Mouse (Mus musculus) heart, postnatal 14 days (tissue): ENCODE data around the gene Vmn1r47. TPM values are rescaled to one million over a fixed set of nuclear protein-coding genes. Genes with fewer than 3 reads are reported as not detected.
"Not testable (repeated sequence)": the region's sequence is repeated elsewhere in the genome, so short reads cannot be mapped to it uniquely, and the experiment has no call there.

Experiments
- DNase-seq, 2 experiments: peaks; one replicate each; pipeline ENCODE4 v3.0.0; 2021 to 2022
- intact Hi-C: fragments of 180-260 bp; cut with DNase I; formaldehyde crosslinking; loops from one replicate; pipeline ENCODE4 v1.15.1; 2025
- long read RNA-seq, 2 experiments: library from polyadenylated mRNA; stranded (forward); transcript quantifications; one replicate each; pipeline ENCODE4 v2.0.0; 2021
- total RNA-seq, 2 experiments: library from RNA; stranded (reverse); gene quantifications; 2 replicates each; pipeline ENCODE4 v1.2.3; 2021

The Vmn1r47 gene
- total RNA-seq = not detected
- long read RNA-seq, experiment 1 = 0 reads
- long read RNA-seq, experiment 2 = 0 reads

DNA sequence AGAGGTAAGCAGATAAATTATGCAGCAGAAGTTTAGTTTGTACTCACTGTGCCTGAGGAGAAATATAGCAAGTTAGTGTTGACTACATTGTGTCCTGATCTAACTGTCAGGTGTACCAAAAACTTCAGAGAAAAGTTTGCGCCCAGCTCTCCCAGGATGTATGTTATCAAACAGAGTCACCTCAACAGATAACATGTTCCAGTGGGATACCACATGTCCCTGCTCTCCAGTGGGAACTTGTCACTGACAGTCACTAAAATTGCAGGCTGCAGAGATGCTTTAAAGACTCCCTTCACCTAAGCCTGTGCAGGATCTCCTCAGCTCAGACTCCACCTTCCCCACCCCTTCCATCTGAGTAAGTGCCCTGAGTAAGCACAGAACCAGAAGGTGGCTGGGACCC is at the start of gene Vmn1r47:
Gene Vmn1r47 (plus strand): TSS at position 301 of the 400 bp plus-strand sequence.
- intact Hi-C loops, DNase-seq: not testable (repeated sequence)

DNA sequence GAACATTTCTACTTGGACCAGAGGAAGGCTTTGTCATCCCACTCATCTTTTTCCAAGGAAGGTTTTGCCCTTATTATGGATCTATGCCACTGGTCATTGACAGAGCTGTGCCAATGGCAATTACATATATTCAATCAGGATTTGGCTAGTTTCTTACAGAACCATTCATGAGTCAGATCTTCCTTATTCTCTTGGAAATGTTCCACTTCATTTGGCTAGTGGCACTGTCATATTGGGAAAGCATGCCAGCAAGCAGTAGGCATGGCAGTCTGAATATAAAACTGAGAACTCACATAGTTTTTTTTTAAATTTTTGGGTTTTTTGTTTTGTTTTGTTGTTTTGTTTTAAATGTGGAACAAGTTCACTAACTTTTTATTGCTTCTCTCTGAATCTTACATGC is 49.6 kb upstream of the Vmn1r47 start:
- no peak for DNase-seq
- intact Hi-C loops = no loop called here

DNA sequence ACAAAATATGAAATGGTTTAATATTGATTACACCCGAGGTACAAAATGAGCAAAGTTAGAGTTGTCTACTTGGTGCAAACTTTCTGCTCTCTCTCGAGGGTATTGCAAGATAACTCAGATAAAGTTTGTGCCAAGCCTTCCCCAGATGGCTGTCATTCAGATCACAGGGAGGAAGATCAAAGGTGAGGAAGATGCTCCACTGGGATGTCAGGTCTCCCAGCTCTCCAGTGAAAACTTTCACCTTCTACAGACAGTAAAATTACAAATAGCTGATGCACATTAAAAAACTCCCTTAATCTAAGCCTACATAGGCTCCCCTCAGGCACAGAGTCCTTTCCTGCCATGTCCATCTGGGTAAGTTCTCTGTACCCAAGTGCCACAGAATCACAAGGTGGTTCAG is 46.9 kb upstream of the Vmn1r47 start, which contains the start of gene Vmn1r46:
Gene Vmn1r46 (plus strand): TSS at position 301 of the 400 bp plus-strand sequence.
- intact Hi-C loops = no loop called here
- no peak for DNase-seq

GRCm38 (mm10) chr6:89985989-89986388 is 30.0 kb upstream of the Vmn1r47 start:
- intact Hi-C loops = no loop called here
- DNase-seq = no peak

GRCm38 (mm10) chr6:90036741-90037140 is 20.8 kb downstream of the Vmn1r47 start, which contains the start of gene Vmn1r48:
TSS of gene Vmn1r48 (minus strand) at chr6:90036841.
- intact Hi-C loops, DNase-seq: not testable (repeated sequence)

Other genes starting within 250 kb of the Vmn1r47 start
- not detected for gene Vmn1r42, start 139.7 kb upstream of the Vmn1r47 start, total RNA-seq
- not detected for gene Vmn1r43, start 139.7 kb upstream of the Vmn1r47 start, total RNA-seq
- gene Vmn1r44, start 132.5 kb upstream of the Vmn1r47 start, total RNA-seq = not detected
- not detected for gene Vmn1r45, start 75.5 kb upstream of the Vmn1r47 start, total RNA-seq
- not detected for gene Vmn1r46, start 46.8 kb upstream of the Vmn1r47 start, total RNA-seq
- gene Vmn1r48, start 20.7 kb downstream of the Vmn1r47 start, total RNA-seq = not detected
- not detected for gene Vmn1r49, start 62.4 kb downstream of the Vmn1r47 start, total RNA-seq
- not detected for gene Vmn1r50, start 85.3 kb downstream of the Vmn1r47 start, total RNA-seq
- not detected for gene Vmn1r51, start 106.4 kb downstream of the Vmn1r47 start, total RNA-seq
- not detected for gene Vmn1r52, start 158.7 kb downstream of the Vmn1r47 start, total RNA-seq
- gene V1ra8, start 186.6 kb downstream of the Vmn1r47 start, total RNA-seq = not detected
- gene Vmn1r53, start 208.3 kb downstream of the Vmn1r47 start, total RNA-seq = not detected
- gene Vmn1r54, start 230.2 kb downstream of the Vmn1r47 start, total RNA-seq = not detected